Mouse (Mus musculus) CD4-positive, CD25-positive, alpha-beta regulatory T cell, adult 2 months (primary cell): ENCODE measurements at regions not wholly inside any gene's neighbourhood (a gene's known extent, or its start where the extent isn't known, plus 50 kb on each side); places are given as distances from the start of the nearest gene placed in this dataset.
"Not testable (repeated sequence)": the region's sequence is repeated elsewhere in the genome, so short reads cannot be mapped to it uniquely, and the experiment has no call there.

Experiments
- DNase-seq: peaks from one replicate; pipeline ENCODE4 v3.0.0-alpha.2; 2012; ENCODE audit warnings: low read depth, low spot score

- no peak for DNase-seq
Measured at GRCm38 (mm10) chr8:116045526-116045925, 337.9 kb upstream of the Maf start.

GRCm38 (mm10) chr8:116043381-116043780, 335.8 kb upstream of the Maf start:
- DNase-seq, result no peak

- no peak for DNase-seq
Measured at GRCm38 (mm10) chr8:116030966-116031365, 323.4 kb upstream of the Maf start.

- DNase-seq, result no peak
Measured at GRCm38 (mm10) chr8:116025321-116025720, 317.7 kb upstream of the Maf start.

- DNase-seq, result no peak
Measured at GRCm38 (mm10) chr8:116024811-116025210, 317.2 kb upstream of the Maf start.

GRCm38 (mm10) chr8:116021691-116022090, 314.1 kb upstream of the Maf start:
- no peak for DNase-seq

GRCm38 (mm10) chr8:115995320-115995719, 287.7 kb upstream of the Maf start:
- no peak for DNase-seq

GRCm38 (mm10) chr8:115991989-115992388, 284.4 kb upstream of the Maf start:
- no peak for DNase-seq

GRCm38 (mm10) chr8:115983397-115983796, 275.8 kb upstream of the Maf start:
- DNase-seq, result no peak

GRCm38 (mm10) chr8:115982326-115982725, 274.7 kb upstream of the Maf start:
- DNase-seq, result no peak

GRCm38 (mm10) chr8:115981426-115981825, 273.8 kb upstream of the Maf start:
- no peak for DNase-seq

GRCm38 (mm10) chr8:115980616-115981015, 273.0 kb upstream of the Maf start:
- DNase-seq, result no peak

- no peak for DNase-seq
Measured at GRCm38 (mm10) chr8:115977152-115977551, 269.6 kb upstream of the Maf start.

- DNase-seq, result no peak
Measured at GRCm38 (mm10) chr8:115974706-115975105, 267.1 kb upstream of the Maf start.

- not testable (repeated sequence) for DNase-seq
Measured at GRCm38 (mm10) chr8:115971351-115971750, 263.8 kb upstream of the Maf start.

GRCm38 (mm10) chr8:115968121-115968520, 260.5 kb upstream of the Maf start:
- DNase-seq, result no peak

- no peak for DNase-seq
Measured at GRCm38 (mm10) chr8:115965981-115966380, 258.4 kb upstream of the Maf start.

- DNase-seq, result no peak
Measured at GRCm38 (mm10) chr8:115955371-115955770, 247.8 kb upstream of the Maf start.

GRCm38 (mm10) chr8:115953783-115954470, 246.3 kb upstream of the Maf start:
- no peak for DNase-seq

- DNase-seq, result no peak
Measured at GRCm38 (mm10) chr8:115952496-115952895, 244.9 kb upstream of the Maf start.

GRCm38 (mm10) chr8:115948916-115949315, 241.3 kb upstream of the Maf start:
- no peak for DNase-seq

GRCm38 (mm10) chr8:115948036-115948435, 240.4 kb upstream of the Maf start:
- DNase-seq, result no peak

- DNase-seq, result no peak
Measured at GRCm38 (mm10) chr8:115942731-115943509, 235.3 kb upstream of the Maf start.
